Mouse (Mus musculus): Measurements from ENCODE around the gene Gnaq. TPM values are rescaled to one million over a fixed set of nuclear protein-coding genes. Genes with fewer than 3 reads are reported as not detected.

The Gnaq gene
- polyA plus RNA-seq, 1 experiment from 2014 or later = 18.1 TPM

- H3K36me3 ChIP-seq (ENCODE audit: control insufficient read depth, insufficient read depth, low read length) = no peaks in the 10 kb centered on the region
- H3K4me3 ChIP-seq (ENCODE audit: low read depth, low read length) = no peak overlapping the region
- no peak for TF ChIP-seq CTCF (IDR thresholded peaks at IDR 0.05; ENCODE audit: low read depth)
- no peak for TF ChIP-seq EP300 (optimal IDR thresholded peaks at IDR 0.05)
- H3K4me2 ChIP-seq (replicated peaks; ENCODE audit: low read depth) = no peak overlapping the region
- 53% methylated on average over 9 of the region's 9 CpGs for whole genome bisulfite sequencing
- no peak for ATAC-seq (ENCODE audit: low FRiP score, low TSS enrichment)
- H3K4me1 ChIP-seq (replicated peaks; ENCODE audit: control insufficient read depth, insufficient read depth) = peaks cover 10% of the 10 kb centered on the region
- H3K27ac ChIP-seq (replicated peaks) = no peak overlapping the region
- H3K27me3 ChIP-seq (ENCODE audit: control insufficient read depth, insufficient read depth, low read length) = no peaks in the 10 kb centered on the region
- no peaks in the 10 kb centered on the region for H3K9me3 ChIP-seq (ENCODE audit: control insufficient read depth, low read length)
- H3K9ac ChIP-seq (ENCODE audit: low read length) = no peak overlapping the region
- no peak for DNase-seq (ENCODE audit: low spot score)
Observed at GRCm38 (mm10) chr19:16173721-16174120, 41.1 kb downstream of the Gnaq start.

- H3K4me2 ChIP-seq (replicated peaks; ENCODE audit: low read depth) = no peak overlapping the region
- DNase-seq (ENCODE audit: low spot score) = no peak
- H3K27ac ChIP-seq (replicated peaks) = peak overlapping the region; percentile 61
- no peaks in the 10 kb centered on the region for H3K36me3 ChIP-seq (ENCODE audit: control insufficient read depth, insufficient read depth, low read length)
- no peaks in the 10 kb centered on the region for H3K9me3 ChIP-seq (ENCODE audit: control insufficient read depth, low read length)
- no peak for TF ChIP-seq EP300 (optimal IDR thresholded peaks at IDR 0.05)
- peak; percentile 35 for TF ChIP-seq CTCF (IDR thresholded peaks at IDR 0.05; ENCODE audit: low read depth)
- no peak overlapping the region for H3K9ac ChIP-seq (ENCODE audit: low read length)
- 10% methylated on average over 5 of the region's 5 CpGs for WGBS
- ATAC-seq (ENCODE audit: low FRiP score, low TSS enrichment) = no peak
- no peaks in the 10 kb centered on the region for H3K27me3 ChIP-seq (ENCODE audit: control insufficient read depth, insufficient read depth, low read length)
- H3K4me3 ChIP-seq (ENCODE audit: low read depth, low read length) = no peak overlapping the region
- peaks cover 12% of the 10 kb centered on the region for H3K4me1 ChIP-seq (replicated peaks; ENCODE audit: control insufficient read depth, insufficient read depth)
Observed at GRCm38 (mm10) chr19:16176426-16176825, 43.8 kb downstream of the Gnaq start.

GRCm38 (mm10) chr19:16177139-16177727 lies 44.6 kb downstream of the Gnaq start:
- Histone ChIP-seq H3K27ac (replicated peaks) (peak overlapping the region; percentile 61; the same call in 1 of the 2 replicates), H3K27me3 (ENCODE audit: control insufficient read depth, insufficient read depth, low read length) (no peaks in the 10 kb centered on the region), H3K4me1 (replicated peaks; ENCODE audit: control insufficient read depth, insufficient read depth) (peaks cover 13% of the 10 kb centered on the region), H3K9me3 (ENCODE audit: control insufficient read depth, low read length) (no peaks in the 10 kb centered on the region), H3K36me3 (ENCODE audit: control insufficient read depth, insufficient read depth, low read length) (no peaks in the 10 kb centered on the region), H3K9ac (ENCODE audit: low read length) (no peak overlapping the region), H3K4me3 (ENCODE audit: low read depth, low read length) (no peak overlapping the region), H3K4me2 (replicated peaks; ENCODE audit: low read depth) (no peak overlapping the region)
- 69% methylated on average over 8 of the region's 8 CpGs for WGBS
- ATAC-seq (ENCODE audit: low FRiP score, low TSS enrichment) (peak; percentile 49; the same call in 1 of the 2 replicates), DNase-seq (ENCODE audit: low spot score) (no peak)
- TF ChIP-seq EP300 (optimal IDR thresholded peaks at IDR 0.05) (no peak), CTCF (IDR thresholded peaks at IDR 0.05; ENCODE audit: low read depth) (no peak)

DNA sequence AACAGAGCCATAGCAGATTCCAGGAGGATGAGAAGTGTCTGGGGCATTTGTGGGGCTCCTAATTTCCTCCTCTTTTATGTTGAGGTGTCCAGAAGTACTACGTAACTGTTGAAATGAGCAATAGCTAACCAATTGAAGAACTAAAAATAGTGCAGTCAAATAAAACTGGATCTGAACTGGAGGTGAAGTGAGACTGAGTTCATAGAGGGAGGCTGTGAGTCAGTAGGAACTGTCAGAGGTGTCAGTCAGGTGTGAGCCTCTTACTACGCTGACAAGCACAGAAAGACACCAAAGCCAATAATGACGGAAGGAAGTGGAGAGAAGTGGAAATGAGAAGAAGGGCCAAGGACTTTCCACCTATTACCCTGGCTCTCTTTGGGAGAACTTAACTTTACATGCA lies 48.6 kb downstream of the Gnaq start:
- WGBS = 56% methylated on average over 3 of the region's 3 CpGs
- no peak overlapping the region for H3K4me2 ChIP-seq (replicated peaks; ENCODE audit: low read depth)
- no peaks in the 10 kb centered on the region for H3K9me3 ChIP-seq (ENCODE audit: control insufficient read depth, low read length)
- no peaks in the 10 kb centered on the region for H3K27me3 ChIP-seq (ENCODE audit: control insufficient read depth, insufficient read depth, low read length)
- H3K9ac ChIP-seq (ENCODE audit: low read length) = no peak overlapping the region
- ATAC-seq (ENCODE audit: low FRiP score, low TSS enrichment) = no peak
- no peak overlapping the region for H3K4me3 ChIP-seq (ENCODE audit: low read depth, low read length)
- TF ChIP-seq CTCF (IDR thresholded peaks at IDR 0.05; ENCODE audit: low read depth) (no peak), EP300 (optimal IDR thresholded peaks at IDR 0.05) (no peak)
- no peak overlapping the region; the same call in 1 of the 2 replicates for H3K27ac ChIP-seq (replicated peaks)
- no peaks in the 10 kb centered on the region for H3K36me3 ChIP-seq (ENCODE audit: control insufficient read depth, insufficient read depth, low read length)
- no peak for DNase-seq (ENCODE audit: low spot score)
- peaks cover 13% of the 10 kb centered on the region for H3K4me1 ChIP-seq (replicated peaks; ENCODE audit: control insufficient read depth, insufficient read depth)

DNA sequence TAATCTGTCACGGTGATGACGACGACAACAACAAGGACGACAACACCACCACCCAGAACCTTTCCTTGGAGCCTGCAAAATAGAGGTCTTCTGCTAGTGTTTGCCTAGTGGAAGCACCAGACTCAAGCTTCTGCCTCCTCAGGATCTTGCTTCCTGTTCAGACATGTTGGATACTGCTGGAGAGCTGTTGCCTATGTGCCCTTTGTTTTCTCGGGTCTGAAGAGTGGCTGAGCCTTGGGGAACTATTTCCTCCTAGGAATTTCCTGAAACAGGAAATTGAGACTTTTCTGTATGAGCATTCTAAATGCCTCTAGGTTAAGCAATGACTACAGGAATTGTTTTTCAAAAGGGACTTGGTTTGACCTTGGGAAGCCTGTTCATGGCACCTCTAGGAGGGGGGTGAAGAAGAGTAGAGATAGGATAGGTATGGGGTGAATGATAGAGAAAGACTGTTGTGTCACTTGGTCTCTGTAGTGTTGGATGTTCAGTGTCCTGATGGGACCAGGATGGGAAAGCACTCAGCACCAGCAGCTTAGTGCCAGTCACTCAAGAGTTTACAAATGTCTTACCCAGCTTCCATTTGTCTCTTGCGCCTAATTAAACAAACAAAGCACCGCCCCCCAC lies 49.3 kb downstream of the Gnaq start:
- H3K4me2 ChIP-seq (replicated peaks; ENCODE audit: low read depth) = no peak overlapping the region
- DNase-seq (ENCODE audit: low spot score) = no peak
- WGBS = 57% methylated on average over 7 of the region's 7 CpGs

More for the DNA sequence above, 49.3 kb downstream of the Gnaq start:
- H3K27me3 ChIP-seq (ENCODE audit: control insufficient read depth, insufficient read depth, low read length) = no peaks in the 10 kb centered on the region
- no peak for TF ChIP-seq CTCF (IDR thresholded peaks at IDR 0.05; ENCODE audit: low read depth)
- TF ChIP-seq EP300 (optimal IDR thresholded peaks at IDR 0.05) = no peak
- H3K27ac ChIP-seq (replicated peaks) = peak overlapping the region; percentile 24; the same call in 1 of the 2 replicates
- ATAC-seq (ENCODE audit: low FRiP score, low TSS enrichment) = no peak
- no peaks in the 10 kb centered on the region for H3K36me3 ChIP-seq (ENCODE audit: control insufficient read depth, insufficient read depth, low read length)
- H3K9me3 ChIP-seq (ENCODE audit: control insufficient read depth, low read length) = no peaks in the 10 kb centered on the region
- peaks cover 8% of the 10 kb centered on the region for H3K4me1 ChIP-seq (replicated peaks; ENCODE audit: control insufficient read depth, insufficient read depth)
- H3K4me3 ChIP-seq (ENCODE audit: low read depth, low read length) = no peak overlapping the region
- H3K9ac ChIP-seq (ENCODE audit: low read length) = no peak overlapping the region
